ENCODE assay signal across 8 mouse cellular contexts in genomic region chr19:45012636-45013035, GRCm38 (mm10). TPM values are rescaled to one million over a fixed set of nuclear protein-coding genes. Genes with fewer than 3 reads are reported as not detected.
DNase-seq lines count a peak whose midpoint lies in the region; ATAC-seq and TF ChIP-seq lines count a peak whose summit lies in the region.

No protein-coding gene starts in this region.

- intact Hi-C loops in gastrocnemius, postnatal 14 days (cut with DNase I; ENCODE audit: low total_unique reads) = loop anchor here (2.0 kb wide), 1 partner anchor 18 kb away; no protein-coding TSS in a partner anchor

- H3K4me3 ChIP-seq in liver, postnatal 0 days (ENCODE audit: low read depth, low read length) = no peak overlapping the region

- DNase-seq in adrenal gland, postnatal 14 days = peak; percentile 49
- DNase-seq in adrenal gland, postnatal 10 days = no peak
- peak; percentile 59 for DNase-seq in ES-CJ7 (ENCODE audit: low read depth, low spot score)
- DNase-seq in forelimb bud, embryonic 11.5 days (ENCODE audit: low read depth, low spot score) = peak; percentile 41
- no peak for DNase-seq in liver, postnatal 0 days
- DNase-seq in gastrocnemius, postnatal 4 days (ENCODE audit: low spot score in 2 of 2) = no peak
- no peak for DNase-seq in gastrocnemius, postnatal 14 days
- no peak for DNase-seq in ovary, postnatal 36 days (ENCODE audit: low spot score)

- no peaks in the 10 kb centered on the region for H3K27me3 ChIP-seq in liver, postnatal 0 days (ENCODE audit: insufficient read depth, low read length)

- no peak overlapping the region for H3K9ac ChIP-seq in liver, postnatal 0 days (replicated peaks)

- no peak for ATAC-seq in liver, postnatal 0 days

- TF ChIP-seq EP300 in liver, postnatal 0 days (IDR thresholded peaks at IDR 0.05; ENCODE audit: low read depth) = no peak

- no peak overlapping the region for H3K27ac ChIP-seq in liver, postnatal 0 days (ENCODE audit: low read depth)

- peaks cover 25% of the 10 kb centered on the region for H3K36me3 ChIP-seq in liver, postnatal 0 days (replicated peaks; ENCODE audit: insufficient read depth, low read length)

- TF ChIP-seq CTCF in liver, postnatal 0 days (IDR thresholded peaks at IDR 0.05; ENCODE audit: low read depth) = peak; percentile 60

- WGBS in liver, postnatal 0 days (ENCODE audit: insufficient replicate concordance) = 55% methylated on average over 6 of the region's 6 CpGs

- H3K4me1 ChIP-seq in liver, postnatal 0 days (ENCODE audit: insufficient read depth) = peaks cover 41% of the 10 kb centered on the region

- H3K4me2 ChIP-seq in liver, postnatal 0 days (ENCODE audit: low read depth, low read length) = no peak overlapping the region

- no peaks in the 10 kb centered on the region for H3K9me3 ChIP-seq in liver, postnatal 0 days (ENCODE audit: low read length)

RNA-seq across cellular contexts. Expression of gene Lzts2, which starts 1.6 kb away (rescaled TPM):
- total RNA-seq in adrenal gland, postnatal 14 days (2021) = 70.4 and 77.4 TPM in 2 replicates
- total RNA-seq in adrenal gland, postnatal 10 days (2021) = 10 to 100 TPM; 63.1 to 77.8 TPM
- polyA plus RNA-seq in liver, postnatal 0 days (2015; fragmentation: Nextera tagmentation; extraction: Ambion mirVana) = 5.7 and 7.2 TPM in 2 replicates
- 10 to 100 TPM; 58.5 to 59.4 TPM for total RNA-seq in gastrocnemius, postnatal 4 days (2021)
- 10 to 100 TPM; 26.8 to 29.0 TPM for total RNA-seq in gastrocnemius, postnatal 14 days (2021)

RNA-seq across cellular contexts. Expression of gene Mrpl43, which starts 6.4 kb away (rescaled TPM):
- 45.6 and 50.0 TPM in 2 replicates for total RNA-seq in adrenal gland, postnatal 14 days (2021)
- 10 to 100 TPM; 50.0 to 58.3 TPM for total RNA-seq in adrenal gland, postnatal 10 days (2021)
- 43.6 and 43.8 TPM in 2 replicates for polyA plus RNA-seq in liver, postnatal 0 days (2015; fragmentation: Nextera tagmentation; extraction: Ambion mirVana)
- 10 to 100 TPM; 34.8 to 37.5 TPM for total RNA-seq in gastrocnemius, postnatal 4 days (2021)
- 10 to 100 TPM; 32.9 to 35.4 TPM for total RNA-seq in gastrocnemius, postnatal 14 days (2021)

RNA-seq across cellular contexts. Expression of gene Twnk, which starts 7.2 kb away (rescaled TPM):
- 27.5 and 30.7 TPM in 2 replicates for total RNA-seq in adrenal gland, postnatal 14 days (2021)
- 10 to 100 TPM; 26.2 to 29.5 TPM for total RNA-seq in adrenal gland, postnatal 10 days (2021)
- polyA plus RNA-seq in liver, postnatal 0 days (2015; fragmentation: Nextera tagmentation; extraction: Ambion mirVana) = 9.9 and 10.6 TPM in 2 replicates
- 10 to 100 TPM; 14.6 to 14.9 TPM for total RNA-seq in gastrocnemius, postnatal 4 days (2021)
- 10 to 100 TPM; 14.5 to 15.9 TPM for total RNA-seq in gastrocnemius, postnatal 14 days (2021)

RNA-seq across cellular contexts. Expression of gene Sema4g, which starts 23.7 kb away (rescaled TPM):
- 8.4 and 29.7 TPM in 2 replicates for total RNA-seq in adrenal gland, postnatal 14 days (2021)
- total RNA-seq in adrenal gland, postnatal 10 days (2021) = 10 to 100 TPM; 18.3 to 26.3 TPM
- 9.3 and 11.3 TPM in 2 replicates for polyA plus RNA-seq in liver, postnatal 0 days (2015; fragmentation: Nextera tagmentation; extraction: Ambion mirVana)
- total RNA-seq in gastrocnemius, postnatal 4 days (2021) = 1 to 10 TPM; 2.5 to 3.4 TPM
- 1 to 10 TPM in 1 of 2 experiments, under 1 TPM in 1; 0.73 to 1.3 TPM for total RNA-seq in gastrocnemius, postnatal 14 days (2021)

RNA-seq across cellular contexts. Expression of gene Pdzd7, which starts 32.9 kb away (rescaled TPM):
- total RNA-seq in adrenal gland, postnatal 14 days (2021) = not detected in 2 replicates
- total RNA-seq in adrenal gland, postnatal 10 days (2021) = under 1 TPM; 0.21 to 0.48 TPM
- polyA plus RNA-seq in liver, postnatal 0 days (2015; fragmentation: Nextera tagmentation; extraction: Ambion mirVana) = not detected in 2 replicates
- 1 to 10 TPM; 1.2 to 2.0 TPM for total RNA-seq in gastrocnemius, postnatal 4 days (2021)
- total RNA-seq in gastrocnemius, postnatal 14 days (2021) = 10 to 100 TPM in 1 of 2 experiments, 1 to 10 TPM in 1; 9.8 to 10.9 TPM

Comparison
In these comparisons a context has a peak if more than half of its experiments do, and no peak if none do; other contexts are left out.
1. DNase-seq: peak in adrenal gland, postnatal 14 days (single experiment), ES-CJ7 (single experiment) and forelimb bud, embryonic 11.5 days (single experiment); none in adrenal gland, postnatal 10 days (single experiment), liver, postnatal 0 days (single experiment), gastrocnemius, postnatal 4 days (0 of 2), gastrocnemius, postnatal 14 days (single experiment) and ovary, postnatal 36 days (single experiment).